Mouse (Mus musculus) embryonic facial prominence, embryonic 10.5 days (tissue): Measurements from ENCODE around the gene Tgm2. TPM values are rescaled to one million over a fixed set of nuclear protein-coding genes. Genes with fewer than 3 reads are reported as not detected.

Experiments
- DNase-seq: peaks from one replicate; pipeline ENCODE4 v3.0.0-alpha.2; 2017; ENCODE audit warnings: low spot score
- H3K27ac ChIP-seq: fragments of 300-500 bp; sonication (generic); replicated peaks from 2 replicates; pipeline ENCODE4 v1.5.1; 2016; ENCODE audit warnings: mild to moderate bottlenecking
- H3K27me3 ChIP-seq: fragments of 300-500 bp; sonication (generic); replicated peaks from 2 replicates; pipeline ENCODE4 v1.6.1; 2016; ENCODE audit warnings: low read depth, mild to moderate bottlenecking; ENCODE audit not compliant: poor library complexity, severe bottlenecking
- H3K36me3 ChIP-seq: fragments of 300-500 bp; sonication (generic); replicated peaks from 2 replicates; pipeline ENCODE4 v1.6.1; 2016; ENCODE audit warnings: mild to moderate bottlenecking, moderate library complexity
- H3K4me1 ChIP-seq: fragments of 300-500 bp; sonication (generic); 2 replicates; pipeline ENCODE4 v1.6.1; 2016
- H3K4me3 ChIP-seq: fragments of 300-500 bp; sonication (generic); 2 replicates; pipeline ENCODE4 v1.5.1; 2016; ENCODE audit warnings: mild to moderate bottlenecking, moderate library complexity
- H3K9me3 ChIP-seq: fragments of 300-500 bp; sonication (generic); 2 replicates; pipeline ENCODE4 v1.6.1; 2016; ENCODE audit warnings: mild to moderate bottlenecking
- WGBS: fragments of 180-500 bp; shearing (Covaris S2); methylation state at CpG from one replicate; pipeline ENCODE4 v1.1.7; 2016; 5-methylcytosine and 5-hydroxymethylcytosine counted together
- polyA plus RNA-seq: library from polyadenylated mRNA; unstranded; fragments of >200 nt; fragmentation: Nextera tagmentation; extraction: Ambion mirVana; gene quantifications from 2 replicates; pipeline ENCODE4 v1.2.1, GENCODE M21; 2016

Gene Tgm2
- polyA plus RNA-seq, 1 experiment from 2014 or later: 6.4 TPM

DNA sequence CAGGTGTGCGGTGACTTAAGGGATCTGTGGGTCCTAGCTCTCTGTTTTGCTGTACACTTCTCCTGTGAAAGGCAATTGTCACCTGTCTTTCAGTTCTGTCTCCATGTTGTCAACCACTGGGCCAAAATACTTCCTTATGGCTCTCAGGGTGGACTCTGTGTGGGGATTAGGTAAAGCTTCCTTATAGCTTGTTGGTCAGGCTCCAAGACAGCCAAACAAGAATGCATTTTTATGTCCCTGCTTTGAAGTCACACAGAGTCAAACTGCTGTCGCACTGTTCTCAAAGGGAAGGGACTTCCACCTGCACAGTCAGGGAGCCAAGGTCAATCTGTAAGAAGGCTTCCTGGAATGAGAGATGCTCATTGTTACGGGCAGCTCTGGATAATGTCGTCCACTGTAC, 31.9 kb upstream of the Tgm2 start:
- Histone ChIP-seq H3K27me3 (0 out of 2 replicates have a peak, but pooled peaks cover 10% of the 10 kb centered on the region), H3K4me1 (peaks cover 29% of the 10 kb centered on the region), H3K36me3 (no peaks in the 10 kb centered on the region), H3K4me3 (no peak overlapping the region), H3K27ac (no peak overlapping the region), H3K9me3 (no peaks in the 10 kb centered on the region)
- DNase-seq: no peak
- 78% methylated on average over 4 of the region's 4 CpGs for WGBS

DNA sequence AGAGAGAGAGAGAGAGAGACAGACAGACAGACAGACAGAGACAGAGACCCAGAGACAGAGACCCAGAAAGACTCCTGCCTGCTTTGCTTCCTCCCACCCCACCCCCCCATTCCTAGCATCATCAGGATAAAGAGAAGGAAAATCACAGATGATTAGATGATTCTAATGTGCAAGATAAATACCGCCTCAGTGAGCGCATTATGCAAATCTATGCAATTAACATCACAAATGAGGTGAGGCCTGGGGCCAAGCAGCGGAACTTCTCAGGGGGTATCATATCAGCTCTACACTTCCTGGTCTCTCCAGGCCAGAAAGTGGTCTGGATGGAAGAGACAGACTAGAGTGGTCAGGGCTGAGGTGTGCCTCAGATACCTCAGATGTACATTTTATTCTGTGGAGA, 31.3 kb upstream of the Tgm2 start:
- no peak overlapping the region for H3K27ac ChIP-seq

DNA sequence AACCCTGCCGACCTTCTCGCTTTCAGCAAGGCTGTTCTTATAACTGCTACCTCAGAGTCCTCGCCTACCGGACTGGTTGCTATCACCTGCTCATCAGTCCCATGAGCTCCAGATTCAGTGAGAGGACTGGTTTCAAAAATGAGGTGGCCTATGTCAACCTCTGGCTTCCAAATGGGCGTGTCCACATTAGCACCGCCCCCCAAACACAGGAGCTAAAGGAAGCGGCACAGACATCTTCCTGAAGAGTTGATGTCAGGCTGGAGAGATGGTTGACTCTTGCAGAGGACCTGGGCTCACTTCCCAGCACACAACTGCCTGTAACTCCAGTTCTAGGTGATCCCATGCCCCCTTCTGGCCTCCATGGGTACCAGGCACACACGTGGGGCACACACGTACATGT, 30.5 kb upstream of the Tgm2 start:
- Histone ChIP-seq H3K9me3 (no peaks in the 10 kb centered on the region), H3K36me3 (no peaks in the 10 kb centered on the region), H3K27me3 (0 out of 2 replicates have a peak, but pooled peaks cover 9% of the 10 kb centered on the region), H3K27ac (no peak overlapping the region), H3K4me3 (no peak overlapping the region), H3K4me1 (peaks cover 29% of the 10 kb centered on the region)
- 92% methylated on average over 9 of the region's 9 CpGs for WGBS
- no peak for DNase-seq

More for the DNA sequence above, 31.3 kb upstream of the Tgm2 start:
- H3K36me3 ChIP-seq: no peaks in the 10 kb centered on the region
- WGBS: 52% methylated on average over 3 of the region's 3 CpGs
- H3K9me3 ChIP-seq: no peaks in the 10 kb centered on the region
- H3K27me3 ChIP-seq: 0 out of 2 replicates have a peak, but pooled peaks cover 10% of the 10 kb centered on the region
- DNase-seq: no peak
- H3K4me1 ChIP-seq: peaks cover 29% of the 10 kb centered on the region
- no peak overlapping the region for H3K4me3 ChIP-seq

DNA sequence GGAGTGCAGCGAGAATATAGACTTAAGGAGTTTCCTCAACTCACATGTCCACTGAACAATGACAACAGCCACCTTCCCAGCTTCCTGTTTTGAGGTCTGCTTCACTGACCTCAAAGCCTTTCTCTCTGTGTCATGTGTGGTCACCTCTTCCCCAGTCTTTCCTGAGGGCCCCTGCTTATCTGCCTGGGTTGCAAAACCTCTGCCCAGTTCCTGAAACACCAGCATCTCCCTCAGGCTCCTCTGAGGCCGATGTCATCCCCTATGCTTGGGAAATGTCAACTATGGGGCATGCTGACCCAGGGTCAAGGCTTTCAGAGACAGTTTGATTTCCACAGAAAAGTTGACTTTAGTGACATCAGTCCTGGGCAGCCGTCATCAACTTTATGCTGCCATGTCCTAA, 29.2 kb upstream of the Tgm2 start:
- Histone ChIP-seq H3K36me3 (no peaks in the 10 kb centered on the region), H3K27ac (no peak overlapping the region), H3K9me3 (no peaks in the 10 kb centered on the region), H3K27me3 (0 out of 2 replicates have a peak, but pooled peaks cover 6% of the 10 kb centered on the region), H3K4me3 (no peak overlapping the region), H3K4me1 (peaks cover 29% of the 10 kb centered on the region)
- DNase-seq: no peak
- WGBS: 80% methylated on average over 3 of the region's 3 CpGs

DNA sequence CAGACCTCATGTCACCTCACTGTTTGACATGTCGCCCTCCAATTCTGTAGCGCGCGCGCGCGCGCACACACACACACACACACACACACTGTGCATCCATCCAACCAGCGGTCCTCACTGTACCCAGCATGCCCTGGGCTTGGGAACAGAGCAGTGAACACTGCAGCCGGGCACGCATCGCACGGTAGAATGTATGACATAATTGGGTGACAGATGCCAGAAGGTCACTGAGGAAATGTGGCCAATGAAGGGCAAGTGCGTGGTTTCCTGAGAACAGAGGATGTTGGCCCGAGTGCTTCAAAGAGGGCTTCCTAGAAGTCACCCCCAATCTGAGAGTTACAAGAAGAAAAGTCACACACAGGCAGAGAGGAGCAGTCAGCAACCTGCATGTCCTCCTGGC, 28.7 kb upstream of the Tgm2 start:
- Histone ChIP-seq H3K4me1 (peaks cover 29% of the 10 kb centered on the region), H3K9me3 (no peaks in the 10 kb centered on the region), H3K4me3 (no peak overlapping the region), H3K27ac (no peak overlapping the region), H3K36me3 (no peaks in the 10 kb centered on the region), H3K27me3 (0 out of 2 replicates have a peak, but pooled peaks cover 4% of the 10 kb centered on the region)
- DNase-seq: no peak
- WGBS: 93% methylated on average over 15 of the region's 15 CpGs

DNA sequence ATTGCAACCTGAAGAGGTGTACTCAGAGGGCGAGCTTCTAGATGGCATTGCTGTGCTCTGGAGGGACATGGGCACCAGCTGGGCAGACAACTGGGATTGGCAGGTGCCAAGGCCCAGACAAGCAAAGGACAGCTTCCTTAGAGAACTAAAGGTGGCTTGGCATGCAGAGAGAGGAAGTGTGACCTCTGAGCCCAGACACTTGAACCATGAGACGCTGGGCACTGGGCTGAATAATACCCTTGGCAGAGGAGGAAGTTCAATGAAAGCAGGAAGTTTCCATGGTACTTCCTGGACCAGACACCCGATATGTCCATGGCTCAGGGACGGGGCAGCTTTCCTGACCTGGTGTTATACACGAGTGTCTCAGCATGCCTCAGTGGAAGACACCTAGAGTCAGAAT, 28.2 kb upstream of the Tgm2 start:
- WGBS: 78% methylated on average over 5 of the region's 5 CpGs
- no peaks in the 10 kb centered on the region for H3K36me3 ChIP-seq

DNA sequence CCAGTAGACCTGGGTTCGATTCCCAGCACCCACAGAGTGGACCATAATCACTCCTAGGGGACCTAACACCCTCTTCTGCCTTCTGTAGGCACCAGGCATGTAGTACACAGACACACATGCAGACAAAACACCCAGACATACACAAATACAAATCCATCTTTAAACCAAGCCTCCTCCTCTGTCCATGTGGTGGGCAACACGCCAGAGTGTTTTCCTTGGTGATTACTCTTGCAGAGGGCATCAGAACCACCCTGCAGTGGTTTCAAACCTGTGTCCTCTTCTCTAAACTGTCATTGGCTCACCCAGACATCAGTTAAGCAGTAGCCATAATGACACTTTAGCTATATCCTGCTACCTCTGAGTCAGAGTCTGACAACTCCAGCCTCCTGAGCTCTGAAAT, 24.2 kb upstream of the Tgm2 start:
- Histone ChIP-seq H3K4me1 (peaks cover 24% of the 10 kb centered on the region), H3K27ac (no peak overlapping the region), H3K4me3 (no peak overlapping the region), H3K9me3 (no peaks in the 10 kb centered on the region), H3K27me3 (no peaks in the 10 kb centered on the region), H3K36me3 (no peaks in the 10 kb centered on the region)
- WGBS: 80% methylated on average over 2 of the region's 2 CpGs
- DNase-seq: no peak

More for the DNA sequence above, 28.2 kb upstream of the Tgm2 start:
- Histone ChIP-seq H3K4me3 (no peak overlapping the region), H3K9me3 (no peaks in the 10 kb centered on the region), H3K27ac (no peak overlapping the region), H3K4me1 (peaks cover 28% of the 10 kb centered on the region), H3K27me3 (no peaks in the 10 kb centered on the region)
- DNase-seq: no peak

DNA sequence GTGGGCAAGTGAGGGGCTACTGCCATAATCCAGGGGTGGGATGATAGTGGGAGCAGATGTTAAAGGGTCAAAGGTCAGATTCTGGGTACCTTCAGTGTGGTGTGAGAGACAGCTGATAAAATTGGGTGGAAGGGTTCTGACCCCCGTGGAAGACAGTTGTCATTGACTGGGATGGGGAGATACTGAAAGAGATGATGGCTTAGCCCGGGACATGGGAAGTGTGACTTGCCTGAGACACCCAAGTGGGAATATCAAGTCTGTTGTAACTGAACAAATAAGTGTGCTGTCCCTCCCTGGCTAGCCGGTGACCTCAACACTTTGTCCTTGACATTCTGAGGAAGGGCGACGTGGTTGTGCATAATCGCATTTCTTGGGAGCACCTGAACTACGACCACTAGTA, 23.5 kb upstream of the Tgm2 start:
- WGBS: 90% methylated on average over 7 of the region's 7 CpGs
- Histone ChIP-seq H3K36me3 (no peaks in the 10 kb centered on the region), H3K4me1 (peaks cover 23% of the 10 kb centered on the region), H3K4me3 (no peak overlapping the region), H3K27ac (no peak overlapping the region), H3K9me3 (no peaks in the 10 kb centered on the region), H3K27me3 (no peaks in the 10 kb centered on the region)
- DNase-seq: no peak

DNA sequence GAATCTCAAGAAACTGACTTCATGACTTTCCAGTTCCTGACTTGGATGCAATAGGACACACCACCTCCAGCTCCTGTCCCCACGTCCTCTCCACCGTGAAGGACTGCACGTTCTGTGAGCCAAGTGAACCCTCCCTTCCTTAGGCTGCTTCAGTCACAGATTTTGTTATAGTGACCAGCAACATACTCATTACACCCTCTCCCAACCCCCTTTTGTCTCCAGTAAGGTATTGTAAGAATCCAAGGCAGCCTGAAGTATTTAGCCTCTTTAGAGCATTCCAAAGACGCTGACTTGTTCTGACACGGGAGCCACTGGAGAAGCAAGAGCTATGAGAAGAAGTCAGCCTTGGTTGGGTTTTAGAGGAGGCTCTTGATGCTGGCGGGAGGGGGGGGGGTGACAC, 23.1 kb upstream of the Tgm2 start:
- no peak overlapping the region for H3K27ac ChIP-seq
- no peaks in the 10 kb centered on the region for H3K9me3 ChIP-seq
- H3K4me3 ChIP-seq: no peak overlapping the region
- H3K4me1 ChIP-seq: peaks cover 23% of the 10 kb centered on the region
- WGBS: 76% methylated on average over 6 of the region's 6 CpGs
- no peak for DNase-seq
- no peaks in the 10 kb centered on the region for H3K27me3 ChIP-seq
- H3K36me3 ChIP-seq: no peaks in the 10 kb centered on the region

DNA sequence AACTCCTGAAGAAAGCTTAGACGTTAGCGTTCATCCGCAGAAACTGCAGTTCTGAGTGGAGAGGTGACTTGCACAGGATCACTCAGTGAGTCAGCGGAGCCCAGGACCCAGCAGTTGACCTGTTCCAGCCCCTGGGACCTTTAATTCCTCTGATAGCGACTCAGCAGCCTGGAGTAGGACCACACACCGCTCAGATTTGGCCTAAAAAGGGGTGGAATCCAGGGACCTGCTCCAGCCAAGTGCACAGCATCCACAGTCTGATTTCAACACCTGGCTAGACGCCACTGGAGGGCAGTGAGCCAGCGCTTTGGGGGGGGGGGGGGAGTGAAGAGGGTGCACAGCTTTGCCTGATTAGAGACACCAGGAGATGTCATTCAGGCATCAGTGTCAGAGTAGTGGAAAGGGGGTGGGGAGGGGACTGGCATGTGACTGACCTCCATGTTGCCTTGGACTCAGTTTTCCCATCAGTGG, 22.5 kb upstream of the Tgm2 start:
- no peak overlapping the region for H3K27ac ChIP-seq
- H3K4me3 ChIP-seq: no peak overlapping the region
- no peaks in the 10 kb centered on the region for H3K9me3 ChIP-seq
- H3K4me1 ChIP-seq: peaks cover 23% of the 10 kb centered on the region
- no peaks in the 10 kb centered on the region for H3K27me3 ChIP-seq
- no peak for DNase-seq
- H3K36me3 ChIP-seq: no peaks in the 10 kb centered on the region
- 71% methylated on average over 8 of the region's 8 CpGs for WGBS

DNA sequence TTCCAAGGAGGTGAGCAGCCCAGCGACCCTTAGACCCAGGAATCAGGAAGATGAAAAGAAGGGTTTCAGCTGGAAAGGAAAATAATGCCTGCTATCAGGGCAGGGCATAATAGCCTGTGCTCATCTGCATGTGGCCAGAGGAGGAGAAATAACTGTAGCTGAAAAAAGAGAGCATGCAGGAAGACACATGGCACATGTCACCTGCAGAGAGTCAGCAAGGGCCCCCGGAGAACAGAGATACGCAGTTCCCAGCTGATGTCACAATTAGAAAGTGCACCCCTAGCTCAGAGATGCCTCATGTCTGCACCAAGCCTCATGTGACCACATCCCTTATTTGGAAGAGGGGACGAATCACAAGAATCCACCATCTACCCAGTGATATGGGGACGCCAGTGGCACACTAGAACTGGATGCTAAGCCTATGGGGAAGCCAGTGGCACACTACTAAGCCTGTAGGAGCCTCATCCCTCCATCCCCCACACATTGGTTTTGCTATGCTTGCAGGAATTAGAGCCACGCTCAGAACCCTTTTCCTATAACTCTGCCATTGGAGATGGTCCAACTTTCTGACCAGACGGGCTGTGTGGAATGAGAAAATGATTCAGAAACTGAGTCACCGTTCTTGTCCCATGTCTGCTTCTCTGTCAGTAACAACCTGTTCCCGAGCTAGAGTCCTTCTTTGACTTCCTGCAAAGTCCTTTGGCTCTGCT, 21.4 kb upstream of the Tgm2 start:
- no peaks in the 10 kb centered on the region for H3K9me3 ChIP-seq
- H3K36me3 ChIP-seq: no peaks in the 10 kb centered on the region
- 83% methylated on average over 9 of the region's 9 CpGs for WGBS
- H3K4me1 ChIP-seq: peaks cover 23% of the 10 kb centered on the region
- no peak for DNase-seq
- no peaks in the 10 kb centered on the region for H3K27me3 ChIP-seq
- no peak overlapping the region for H3K27ac ChIP-seq
- H3K4me3 ChIP-seq: no peak overlapping the region

DNA sequence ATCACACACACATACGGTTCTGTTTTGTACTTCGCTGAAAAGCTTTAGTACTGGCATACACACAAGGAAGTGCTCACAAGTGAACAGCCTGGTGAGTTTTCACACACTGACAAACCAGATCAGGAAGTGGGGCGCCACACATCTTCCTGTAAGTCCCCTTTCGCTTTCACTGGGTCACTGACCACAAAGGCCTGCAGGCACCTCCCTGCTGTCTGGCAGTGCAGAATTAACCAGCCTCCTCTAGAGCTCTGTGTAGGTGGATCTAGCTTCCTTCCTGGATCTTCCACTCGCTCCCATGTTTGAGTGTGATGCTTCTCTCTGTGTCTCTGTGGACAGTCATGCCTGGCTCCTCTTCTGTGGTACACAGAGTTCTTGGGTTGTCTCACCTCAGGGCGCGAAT, 20.4 kb upstream of the Tgm2 start:
- no peak for DNase-seq
- Histone ChIP-seq H3K27ac (no peak overlapping the region), H3K4me1 (peaks cover 23% of the 10 kb centered on the region), H3K36me3 (no peaks in the 10 kb centered on the region), H3K9me3 (no peaks in the 10 kb centered on the region), H3K27me3 (no peaks in the 10 kb centered on the region), H3K4me3 (no peak overlapping the region)
- WGBS: 73% methylated on average over 7 of the region's 7 CpGs

DNA sequence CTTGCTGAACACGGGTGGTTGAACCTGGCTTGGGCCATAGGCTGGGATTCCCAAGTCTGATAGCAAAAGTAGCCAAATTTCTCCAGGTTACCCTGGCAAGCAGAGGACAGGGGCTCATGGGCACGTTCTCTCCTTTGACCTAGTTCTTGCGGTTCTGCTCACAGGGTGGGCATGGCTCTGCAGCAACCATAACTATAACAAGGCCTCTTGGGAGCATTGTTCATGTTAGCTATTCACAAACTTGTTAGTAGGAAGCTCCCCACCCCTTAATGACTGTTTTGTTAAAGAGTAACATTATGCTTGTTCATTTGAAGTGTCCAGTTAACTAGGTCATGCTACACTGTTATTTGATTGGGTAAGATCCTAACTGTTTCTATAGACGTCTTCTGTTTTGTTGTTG, 19.5 kb upstream of the Tgm2 start:
- H3K36me3 ChIP-seq: no peaks in the 10 kb centered on the region
- DNase-seq: no peak
- WGBS: 89% methylated on average over 4 of the region's 4 CpGs
- no peaks in the 10 kb centered on the region for H3K9me3 ChIP-seq
- H3K4me3 ChIP-seq: no peak overlapping the region
- H3K4me1 ChIP-seq: peaks cover 24% of the 10 kb centered on the region
- no peaks in the 10 kb centered on the region for H3K27me3 ChIP-seq
- H3K27ac ChIP-seq: no peak overlapping the region
